Mouse (Mus musculus) olfactory bulb, adult 2 months (tissue): ENCODE measurements around the gene Bcr.

Source experiments
- CTCF ChIP-seq: fragments of 200-500 bp; IDR thresholded peaks from 2 replicates; pipeline ENCODE4 v1.5.1; 2012; ENCODE audit warnings: low read depth, mild to moderate bottlenecking, low read length, moderate library complexity; ENCODE audit not compliant: insufficient read depth
- POLR2A ChIP-seq: fragments of 200-500 bp; IDR thresholded peaks from 2 replicates; pipeline ENCODE4 v1.6.1; 2012; ENCODE audit warnings: mild to moderate bottlenecking, low read depth, low read length, moderate library complexity; ENCODE audit not compliant: insufficient read depth

DNA sequence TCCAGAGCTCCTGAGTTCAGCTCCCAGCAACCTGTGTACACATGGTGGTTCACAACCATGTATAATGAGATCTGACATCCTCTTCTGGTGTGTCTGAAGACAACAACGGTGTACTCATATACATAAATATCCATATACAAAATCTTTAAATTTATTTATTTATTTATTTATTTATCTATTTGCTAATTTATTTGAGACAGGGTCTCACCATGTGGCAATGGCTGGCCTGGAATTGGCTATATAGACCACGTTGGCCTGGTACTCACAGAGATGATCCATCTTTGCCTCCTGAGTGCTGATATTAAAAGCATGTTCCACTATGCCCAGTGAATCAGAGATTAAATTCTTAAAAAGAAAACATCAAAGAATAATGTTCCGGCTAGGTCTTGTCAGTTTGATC, 150.4 kb downstream of the Bcr start:
- TF ChIP-seq CTCF (no peak), POLR2A (no peak)
